Mouse (Mus musculus) embryonic stem cell, embryonic (primary cell): Measurements from ENCODE around the gene Olfr320.
"Not testable (repeated sequence)": the region's sequence is repeated elsewhere in the genome, so short reads cannot be mapped to it uniquely, and the experiment has no call there.

Experiments
- CTCF ChIA-PET, 4 experiments: fragments of 300-600 bp in 2 of 4; fragments of 350-600 bp in 2 of 4; sonication (Branson Sonifier 250); formaldehyde crosslinking; loops; one replicate each; lab custom pipeline; 2022; ENCODE audit warnings: inconsistent platforms in 2 of 4; lab: Charles Lee
- POLR2A ChIA-PET, 4 experiments: fragments of 300-600 bp in 2 of 4; fragments of 350-600 bp in 2 of 4; sonication (Branson Sonifier 250); formaldehyde crosslinking; loops; one replicate each; lab custom pipeline; 2022; ENCODE audit warnings: antibody characterized with exemption in 4 of 4, inconsistent platforms in 1 of 4; lab: Charles Lee

Olfr320 gene

GRCm38 (mm10) chr11:58680799-58681198 is at the start of gene Olfr320:
Gene Olfr320 (plus strand): TSS chr11:58681099.
- ChIA-PET CTCF (interaction anchor here in 1 of 4 experiments (0.6 kb wide), 1 partner anchor 43 kb away, joined by 3 read pairs; no protein-coding TSS in a partner anchor), POLR2A (no interaction called here)

GRCm38 (mm10) chr11:58634878-58635277 is 46.0 kb upstream of the Olfr320 start:
- POLR2A ChIA-PET = interaction anchor here in 1 of 4 experiments (0.7 kb wide), 1 partner anchor 305 kb away, joined by 3 read pairs; the partner anchor contains the start of gene Zfp672

GRCm38 (mm10) chr11:58636376-58636977 is 44.4 kb upstream of the Olfr320 start:
- ChIA-PET POLR2A (no interaction called here), CTCF (interaction anchor here (0.5 to 2.3 kb wide), 14 partner anchors 9 to 458 kb away, joined by 3 to 13 read pairs (median 4); partner anchors contain the start of gene 2210407C18Rik (in 1 of the 4))

More at GRCm38 (mm10) chr11:58634878-58635277, 46.0 kb upstream of the Olfr320 start:
- CTCF ChIA-PET = interaction anchor here in 3 of 4 experiments (0.6 to 1.1 kb wide), 5 partner anchors 10 to 410 kb away, joined by 3 to 17 read pairs (median 4); partner anchors contain the start of genes Sh3bp5l (in 1 of the 3) and Zfp672 (in 1 of the 3)

- POLR2A ChIA-PET = interaction anchor here in 1 of 4 experiments (0.7 kb wide), 1 partner anchor 665 kb away, joined by 5 read pairs; no protein-coding TSS in a partner anchor
- CTCF ChIA-PET = interaction anchor here in 2 of 4 experiments (0.8 to 2.3 kb wide), 3 partner anchors 286 to 336 kb away, joined by 3 to 13 read pairs (median 4); no protein-coding TSS in a partner anchor
Observed at GRCm38 (mm10) chr11:58638176-58638701, 42.7 kb upstream of the Olfr320 start.

GRCm38 (mm10) chr11:58640272-58640867 is 40.5 kb upstream of the Olfr320 start, which contains the start of gene Trim58:
Gene Trim58 (plus strand): TSS chr11:58640465.
- POLR2A ChIA-PET = interaction anchor here (0.5 to 1.2 kb wide), 5 partner anchors 8 to 437 kb away, joined by 3 to 4 read pairs (median 3); no protein-coding TSS in a partner anchor
- CTCF ChIA-PET = interaction anchor here in 3 of 4 experiments (0.6 to 2.3 kb wide), 6 partner anchors 248 to 454 kb away, joined by 3 to 7 read pairs (median 4); no protein-coding TSS in a partner anchor

GRCm38 (mm10) chr11:58641057-58641456 is 39.8 kb upstream of the Olfr320 start:
- ChIA-PET POLR2A (no interaction called here), CTCF (interaction anchor here in 3 of 4 experiments (0.7 to 2.3 kb wide), 3 partner anchors 248 to 288 kb away, joined by 3 to 7 read pairs (median 4); no protein-coding TSS in a partner anchor)

- ChIA-PET POLR2A (no interaction called here), CTCF (interaction anchor here in 1 of 4 experiments (1.1 kb wide), 1 partner anchor 289 kb away, joined by 3 read pairs; no protein-coding TSS in a partner anchor)
Observed at GRCm38 (mm10) chr11:58641638-58642358, 39.1 kb upstream of the Olfr320 start.

- ChIA-PET POLR2A (no interaction called here), CTCF (interaction anchor here in 1 of 4 experiments (2.1 kb wide), 1 partner anchor 291 kb away, joined by 5 read pairs; no protein-coding TSS in a partner anchor)
Observed at GRCm38 (mm10) chr11:58643350-58643749, 37.5 kb upstream of the Olfr320 start.

- ChIA-PET CTCF (no interaction called here), POLR2A (no interaction called here)
Observed at GRCm38 (mm10) chr11:58655151-58655550, 25.7 kb upstream of the Olfr320 start.

- ChIA-PET POLR2A (no interaction called here), CTCF (no interaction called here)
Observed at GRCm38 (mm10) chr11:58658596-58658995, 22.3 kb upstream of the Olfr320 start, which contains the start of gene Olfr322. Gene Olfr322 (plus strand): TSS chr11:58658782.

- ChIA-PET POLR2A (no interaction called here), CTCF (interaction anchor here in 2 of 4 experiments (0.6 to 1.8 kb wide), 4 partner anchors 23 to 425 kb away, joined by 3 to 6 read pairs (median 4); no protein-coding TSS in a partner anchor)
Observed at GRCm38 (mm10) chr11:58669252-58669651, 11.6 kb upstream of the Olfr320 start.

GRCm38 (mm10) chr11:58671825-58672224 is 9.1 kb upstream of the Olfr320 start:
- POLR2A ChIA-PET = interaction anchor here in 1 of 4 experiments (0.6 kb wide), 1 partner anchor 1230 kb away, joined by 3 read pairs; no protein-coding TSS in a partner anchor
- CTCF ChIA-PET = interaction anchor here in 1 of 4 experiments (0.5 to 0.7 kb wide), 2 partner anchors 319 to 417 kb away, joined by 3 read pairs; no protein-coding TSS in a partner anchor

GRCm38 (mm10) chr11:58698862-58699261 is 18.0 kb downstream of the Olfr320 start, which contains the start of gene Olfr319:
Gene Olfr319 (plus strand): TSS chr11:58699162.
- CTCF ChIA-PET = no interaction called here
- POLR2A ChIA-PET = no interaction called here

GRCm38 (mm10) chr11:58709086-58709485 is 28.2 kb downstream of the Olfr320 start:
- ChIA-PET CTCF (no interaction called here), POLR2A (no interaction called here)

GRCm38 (mm10) chr11:58717723-58718122 is 36.8 kb downstream of the Olfr320 start:
- CTCF ChIA-PET, POLR2A ChIA-PET: not testable (repeated sequence)

- ChIA-PET CTCF (no interaction called here), POLR2A (no interaction called here)
Observed at GRCm38 (mm10) chr11:58719701-58720100, 38.8 kb downstream of the Olfr320 start.

GRCm38 (mm10) chr11:58723914-58724313 is 43.0 kb downstream of the Olfr320 start, which contains the start of gene Olfr318:
Gene Olfr318 (minus strand): TSS chr11:58724014.
- POLR2A ChIA-PET = no interaction called here
- CTCF ChIA-PET = interaction anchor here in 1 of 4 experiments (0.6 kb wide), 1 partner anchor 43 kb away, joined by 3 read pairs; the partner anchor contains the start of gene Olfr320
